Mouse (Mus musculus) large intestine, adult 2 months (tissue): ENCODE results near the gene Hsph1. TPM values are rescaled to one million over a fixed set of nuclear protein-coding genes. Genes with fewer than 3 reads are reported as not detected.
A peak's percentile ranks its signal among the peaks of the same experiment; 100 is the strongest.

ENCODE experiments used
- DNase-seq: peaks from one replicate; pipeline ENCODE4 v3.0.0-alpha.2; 2012; ENCODE audit warnings: low read depth, low spot score
- WGBS: fragments of 180-500 bp; shearing (Covaris S2); methylation state at CpG from one replicate; pipeline ENCODE4 v1.1.7; 2018; 5-methylcytosine and 5-hydroxymethylcytosine counted together
- polyA plus RNA-seq: library from polyadenylated mRNA; depleted of rRNA; stranded (reverse); fragments of >200 nt; gene quantifications from 2 replicates; pipeline ENCODE4 v1.2.3, GENCODE M21; 2012; rRNA removed

Hsph1 gene
- 9.5 and 11.0 TPM in 2 replicates for polyA plus RNA-seq

DNA sequence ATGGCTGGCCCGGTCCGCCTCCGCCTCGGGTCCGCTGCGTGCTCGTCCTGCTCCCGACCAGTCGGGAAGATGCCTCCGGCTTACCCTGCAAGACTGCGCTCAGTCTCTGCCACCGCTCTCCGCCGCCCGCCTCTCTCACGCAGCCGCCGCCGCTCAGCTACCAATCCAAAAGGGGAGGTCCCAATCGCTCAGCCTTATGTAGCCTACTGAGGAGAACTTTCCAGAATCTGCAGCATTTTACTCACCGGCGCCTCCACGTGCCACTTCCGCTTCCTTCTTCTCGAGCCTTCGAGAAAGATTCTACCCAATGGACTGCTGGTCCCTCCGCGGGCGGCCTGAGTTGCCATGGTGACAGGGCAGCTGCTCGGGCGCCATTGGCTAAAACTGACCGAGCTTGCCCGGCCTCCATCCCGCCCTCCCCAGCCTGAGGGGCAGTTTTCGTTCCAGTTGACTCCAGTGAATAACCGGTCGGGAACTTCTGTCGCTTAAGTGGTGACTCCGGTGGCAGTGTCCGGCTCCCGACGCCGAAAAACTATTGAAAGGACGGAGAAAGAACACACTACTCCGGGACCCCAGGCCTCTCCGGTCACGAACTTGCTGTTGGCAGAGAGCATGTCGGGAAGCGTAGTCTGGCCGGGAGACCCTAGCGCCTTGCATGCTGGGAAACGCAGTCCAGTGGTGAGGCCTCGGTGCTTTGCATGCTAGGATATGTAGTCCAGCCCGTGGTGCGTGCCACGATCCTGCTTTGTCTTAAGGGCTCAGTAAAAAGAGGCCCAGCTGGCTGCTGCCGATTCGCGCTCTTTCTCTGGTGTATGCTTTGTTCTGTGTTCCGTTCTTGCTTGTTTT lies at the start of gene Hsph1:
Hsph1 (minus strand) TSS at position 302 of the 846 bp plus-strand sequence.
- peak; percentile 93 for DNase-seq
- under 1% methylated on average over 60 of the region's 60 CpGs for WGBS

DNA sequence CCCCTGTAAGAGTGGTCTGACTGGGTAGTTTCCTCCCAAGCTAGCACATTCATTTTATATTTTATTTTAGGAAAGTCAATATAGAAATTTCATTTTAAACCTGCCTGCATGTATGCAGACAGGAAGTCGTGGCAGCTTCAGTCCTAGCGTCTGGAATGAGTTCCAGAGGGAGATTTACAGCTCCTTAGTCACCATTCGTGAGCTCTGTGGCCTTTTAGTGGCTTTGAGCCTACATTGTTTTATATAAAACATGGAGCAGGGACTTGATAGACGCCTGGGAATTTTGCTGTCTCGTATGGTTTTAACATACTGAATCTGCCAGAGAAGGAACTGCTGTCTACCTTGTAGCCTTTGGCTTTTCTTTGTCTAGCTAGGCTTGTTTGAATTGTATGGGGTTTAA lies 44.8 kb upstream of the Hsph1 start:
- DNase-seq = no peak
- 49% methylated on average over 5 of the region's 5 CpGs for WGBS

DNA sequence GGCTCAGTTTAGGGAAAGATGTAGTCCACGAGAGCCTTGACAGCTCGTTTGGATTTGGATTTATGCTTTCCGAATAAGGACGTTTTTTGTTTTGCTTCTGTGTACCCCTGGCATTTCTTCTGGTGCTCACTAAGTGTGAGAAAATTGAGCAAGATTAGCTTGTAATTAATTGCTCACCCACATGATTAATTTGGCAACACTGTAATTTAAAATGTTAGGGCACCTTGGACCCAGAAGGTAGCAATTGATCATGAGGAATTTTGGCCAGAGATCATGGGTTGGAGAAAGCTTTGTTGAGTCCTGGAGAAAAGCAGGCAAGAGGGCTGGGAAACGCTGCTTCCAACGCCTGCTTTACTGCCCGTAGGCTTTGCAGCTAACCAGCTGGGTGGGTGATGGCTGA lies 43.7 kb upstream of the Hsph1 start:
- 61% methylated on average over 7 of the region's 7 CpGs for WGBS
- no peak for DNase-seq

DNA sequence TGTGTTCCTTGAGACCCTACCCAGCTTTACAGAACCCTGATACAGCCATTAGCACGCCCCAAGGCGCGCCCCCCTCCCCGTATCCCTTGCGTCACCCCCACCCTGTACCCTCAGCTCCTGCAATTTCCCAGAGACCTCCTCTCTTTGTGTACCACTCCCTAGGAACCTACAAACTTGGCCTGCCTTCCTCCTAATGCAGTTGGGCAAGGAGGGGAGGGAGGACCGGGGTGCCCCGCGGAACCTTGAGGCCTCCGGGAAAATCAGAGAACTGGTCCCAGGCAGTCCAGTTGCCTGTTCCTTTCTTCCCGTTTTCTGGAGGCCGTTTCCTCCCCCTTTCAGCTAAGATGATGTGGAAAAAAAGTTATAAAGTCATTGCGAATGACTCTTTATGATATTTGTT lies 43.2 kb upstream of the Hsph1 start:
- DNase-seq = no peak
- 15% methylated on average over 12 of the region's 12 CpGs for WGBS

DNA sequence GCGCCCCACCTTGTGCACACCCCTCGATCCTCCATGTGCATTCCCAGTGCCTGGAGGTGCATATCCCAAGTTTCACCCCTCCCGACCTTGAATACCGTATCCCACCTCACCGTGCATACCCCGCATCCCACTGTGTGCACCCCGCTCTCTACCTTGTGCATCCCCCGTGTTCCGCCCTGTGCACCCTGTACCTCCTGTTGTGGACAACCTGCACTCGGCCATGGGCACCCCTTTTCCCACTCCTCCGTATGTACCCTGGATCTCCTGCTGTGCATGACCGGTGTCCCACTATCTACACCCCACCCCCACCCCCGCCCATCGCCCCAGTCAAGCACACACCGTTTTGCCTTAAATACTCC lies 42.8 kb upstream of the Hsph1 start:
- no peak for DNase-seq
- 8% methylated on average over 15 of the region's 15 CpGs for WGBS

DNA sequence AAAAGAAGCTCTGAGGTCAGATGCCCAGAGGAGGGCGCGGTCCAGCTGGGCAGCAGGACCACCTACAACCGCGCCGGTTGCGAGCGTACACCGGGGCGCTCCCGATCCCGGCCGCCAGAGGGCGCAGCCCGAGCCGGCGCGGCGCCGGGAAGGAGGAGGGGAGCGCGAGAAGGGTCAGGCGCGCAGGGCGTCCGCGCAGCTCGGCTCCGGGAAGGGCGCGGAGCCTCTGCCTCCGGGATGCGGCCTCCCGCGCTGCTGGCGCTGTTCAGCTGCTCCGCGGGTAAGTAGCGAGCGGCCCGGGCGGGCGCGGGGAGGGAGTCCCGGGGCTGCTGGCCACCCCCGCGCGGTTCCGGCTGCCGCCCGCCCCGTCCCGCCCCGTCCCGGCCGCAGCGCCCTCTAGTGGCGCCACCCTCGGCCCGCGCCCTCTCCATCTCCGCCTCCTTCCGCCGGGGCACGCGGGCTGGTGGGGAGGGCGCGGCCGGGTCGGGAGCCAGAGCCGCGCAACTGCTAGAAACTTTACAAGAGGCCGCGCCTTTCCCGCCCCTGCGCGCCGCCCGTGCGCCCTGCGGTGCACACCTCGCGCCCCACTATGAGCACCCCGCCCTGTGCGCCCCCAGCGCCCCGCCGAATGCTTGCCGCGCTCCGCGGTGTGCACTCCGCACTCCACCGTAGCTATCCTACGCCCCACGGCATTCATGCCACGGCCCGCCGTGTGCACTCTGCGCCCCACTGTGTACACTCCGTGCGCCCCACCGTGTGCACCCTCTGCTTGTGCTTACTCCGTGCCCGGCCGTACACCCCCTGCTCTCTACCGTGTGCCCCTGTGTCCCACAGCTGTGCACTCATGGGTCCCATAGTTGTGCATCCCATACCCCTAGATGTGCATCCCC lies 42.2 kb upstream of the Hsph1 start, which contains the start of gene B3glct:
B3glct (plus strand) TSS at position 131 of the 890 bp plus-strand sequence.
- DNase-seq = peak; percentile 50
- WGBS = under 1% methylated on average over 93 of the region's 106 CpGs

DNA sequence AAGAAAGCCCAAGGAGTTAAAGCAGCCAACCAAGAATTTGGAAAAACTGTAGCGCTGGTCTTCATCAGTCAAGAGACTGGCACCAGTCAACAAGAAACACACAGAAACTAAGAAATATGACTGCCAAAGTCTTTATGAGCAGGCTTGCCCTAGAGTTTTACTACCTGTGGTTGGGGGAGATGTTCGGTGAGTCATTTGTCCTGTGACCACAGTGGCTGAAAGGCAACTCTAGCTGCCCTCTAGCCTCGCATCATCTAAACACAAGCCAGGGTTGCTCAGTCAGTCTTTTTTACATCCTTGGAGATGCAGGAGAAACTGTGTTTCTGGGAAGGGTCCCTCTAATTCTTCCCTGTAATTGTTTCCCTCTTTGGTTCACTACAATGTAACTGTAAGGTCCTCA lies 41.0 kb upstream of the Hsph1 start:
- DNase-seq = no peak
- WGBS = 80% methylated on average over 3 of the region's 3 CpGs

DNA sequence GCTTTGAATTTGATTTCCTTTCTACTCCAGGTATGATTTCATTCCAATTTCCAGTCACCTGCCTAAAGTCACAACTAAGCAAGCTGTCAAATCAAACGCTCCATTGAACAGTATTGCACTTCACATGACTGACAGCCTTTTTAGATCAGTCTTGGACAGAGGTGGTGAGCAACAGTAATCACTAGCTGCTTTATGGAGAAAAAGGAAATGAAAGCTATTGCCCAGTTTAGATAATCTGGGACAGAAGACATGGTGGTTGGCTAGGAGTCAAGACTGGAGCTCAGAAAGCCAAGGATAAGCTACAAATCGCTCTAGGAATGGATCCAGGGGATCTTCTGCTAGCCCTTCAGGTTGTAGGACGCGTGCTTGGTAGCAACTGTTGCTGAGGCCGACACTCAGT lies 27.2 kb upstream of the Hsph1 start:
- DNase-seq = no peak
- 86% methylated on average over 5 of the region's 5 CpGs for WGBS

DNA sequence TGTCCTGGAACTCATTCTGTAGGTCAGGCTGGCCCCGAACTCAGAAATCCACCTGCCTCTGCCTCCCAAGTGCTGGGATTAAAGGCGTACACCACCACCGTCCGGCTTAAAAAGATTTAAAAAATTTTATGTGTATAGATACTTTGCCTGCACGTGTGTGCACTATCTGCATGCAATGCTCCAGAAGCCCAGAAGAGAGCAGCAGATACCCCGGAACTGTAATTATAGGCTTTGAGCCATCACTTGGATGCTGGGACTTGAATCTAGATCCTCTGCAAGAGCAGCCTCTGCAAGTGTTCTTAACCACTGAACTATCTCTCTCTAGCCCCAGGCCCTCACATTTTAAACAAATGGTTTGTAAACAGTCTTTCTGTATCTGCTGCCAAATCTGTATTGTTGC lies 26.8 kb upstream of the Hsph1 start:
- DNase-seq = no peak
- WGBS = 88% methylated on average over 6 of the region's 6 CpGs

DNA sequence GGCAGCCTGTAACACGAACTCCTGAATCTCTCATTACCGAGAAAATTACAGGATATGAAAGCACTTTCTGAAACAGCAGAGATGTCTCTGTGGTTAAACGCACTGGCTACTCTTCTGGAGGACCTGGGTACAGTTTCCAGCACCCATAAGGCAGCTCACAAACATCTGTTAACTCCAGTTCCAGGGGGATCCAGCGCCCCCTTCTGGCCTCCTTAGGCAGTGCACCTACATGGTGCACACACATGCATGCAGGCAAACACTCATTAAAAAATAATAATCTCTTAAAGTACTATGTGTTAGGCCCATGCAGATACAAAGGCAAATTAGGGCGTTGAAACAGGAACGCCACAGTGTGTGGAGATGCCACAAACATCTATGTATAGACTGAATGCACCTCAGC lies 25.3 kb upstream of the Hsph1 start:
- WGBS = 89% methylated on average over 6 of the region's 6 CpGs

DNA sequence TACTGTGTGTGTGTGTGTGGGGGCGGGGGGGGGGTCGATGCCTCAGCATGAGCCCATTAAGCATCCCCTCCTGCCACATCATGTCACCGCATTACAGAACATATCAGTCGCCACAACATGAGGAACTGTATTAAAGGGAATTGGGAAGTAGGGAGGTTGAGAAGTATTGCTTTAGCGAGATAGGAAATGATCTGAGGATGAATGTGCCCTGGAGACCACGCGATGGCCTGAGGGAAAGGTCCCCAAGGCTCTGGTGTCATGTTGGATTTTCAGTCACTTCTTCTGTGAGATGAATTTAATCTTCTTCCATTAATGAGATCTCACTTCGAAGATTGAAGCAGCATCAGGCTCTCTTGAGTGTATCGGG lies 23.2 kb upstream of the Hsph1 start:
- WGBS = 63% methylated on average over 9 of the region's 9 CpGs
- DNase-seq = no peak

More for the DNA sequence above, 25.3 kb upstream of the Hsph1 start:
- no peak for DNase-seq

DNA sequence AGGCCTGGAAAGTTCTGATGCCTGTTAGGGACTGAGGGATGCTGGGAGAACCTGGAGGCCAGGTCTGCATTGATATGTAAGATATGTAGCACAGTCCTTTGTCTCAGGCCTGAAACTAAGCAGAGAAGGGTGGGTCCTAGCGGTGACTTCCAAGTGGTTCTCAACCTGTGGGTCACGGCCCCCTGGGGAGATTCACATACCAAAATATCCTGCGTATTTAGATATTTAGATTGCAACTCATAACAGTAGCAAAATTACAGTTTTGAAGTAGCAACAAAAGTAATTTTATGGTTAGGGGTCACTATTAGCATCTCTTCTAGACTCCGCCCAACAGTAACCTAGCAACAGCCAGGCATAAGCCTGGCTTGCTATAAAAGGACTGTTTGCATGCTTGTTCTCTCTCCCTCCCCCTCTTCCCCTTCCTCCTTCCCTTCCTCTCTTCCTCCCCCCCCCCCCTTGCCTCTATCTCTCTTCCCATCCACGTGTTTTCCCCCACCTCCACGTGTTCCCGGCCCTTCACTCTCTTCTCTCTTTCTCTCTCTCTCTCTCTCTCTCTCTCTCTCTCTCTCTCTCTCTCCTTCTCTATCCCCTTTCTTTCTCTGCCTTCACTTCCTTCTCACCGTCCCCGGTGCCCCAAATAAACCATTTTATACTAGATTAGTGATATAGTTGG lies 22.7 kb upstream of the Hsph1 start:
- 66% methylated on average over 9 of the region's 9 CpGs for WGBS

DNA sequence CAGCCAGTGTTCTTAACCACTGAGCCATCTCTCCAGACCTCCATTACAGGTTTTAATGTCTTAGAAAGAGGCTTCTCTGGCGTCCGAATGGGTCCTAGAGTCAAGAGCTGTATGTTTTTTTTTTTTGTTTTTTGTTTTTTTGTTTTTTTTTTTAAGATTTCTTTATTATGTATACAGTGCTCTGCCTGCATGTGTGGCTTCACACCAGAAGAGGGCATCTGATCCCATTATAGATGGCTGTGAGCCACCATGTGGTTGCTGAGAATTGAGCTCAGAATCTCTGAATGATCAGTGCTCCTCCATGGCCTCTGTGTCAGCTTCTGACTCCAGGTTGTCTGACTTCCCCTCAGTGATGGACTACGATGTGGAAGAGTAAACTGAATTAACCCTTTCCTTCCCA lies 21.8 kb upstream of the Hsph1 start:
- no peak for DNase-seq

More for the DNA sequence above, 22.7 kb upstream of the Hsph1 start:
- no peak for DNase-seq

DNA sequence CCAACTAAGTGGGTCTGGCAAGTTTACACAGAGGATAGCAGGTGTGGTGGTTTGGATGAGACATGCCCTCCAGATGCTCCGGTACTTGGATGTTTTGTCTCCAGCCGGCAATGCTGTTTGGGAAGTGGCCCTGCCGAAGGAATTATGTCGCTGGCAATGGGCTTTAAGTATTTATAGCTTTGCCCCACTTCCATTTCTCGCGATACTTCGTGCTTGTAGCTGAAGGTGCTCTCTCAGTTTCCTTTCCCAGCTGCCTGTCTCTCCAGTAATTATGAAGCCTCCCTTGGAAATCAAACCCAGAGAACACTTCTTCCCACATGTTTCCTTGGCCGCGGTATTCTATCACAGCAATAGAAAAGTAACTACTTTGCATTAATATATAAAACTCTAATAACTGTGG lies 19.5 kb upstream of the Hsph1 start:
- WGBS = 78% methylated on average over 9 of the region's 9 CpGs

More for the DNA sequence above, 21.8 kb upstream of the Hsph1 start:
- WGBS = 60% methylated on average over 3 of the region's 3 CpGs

DNA sequence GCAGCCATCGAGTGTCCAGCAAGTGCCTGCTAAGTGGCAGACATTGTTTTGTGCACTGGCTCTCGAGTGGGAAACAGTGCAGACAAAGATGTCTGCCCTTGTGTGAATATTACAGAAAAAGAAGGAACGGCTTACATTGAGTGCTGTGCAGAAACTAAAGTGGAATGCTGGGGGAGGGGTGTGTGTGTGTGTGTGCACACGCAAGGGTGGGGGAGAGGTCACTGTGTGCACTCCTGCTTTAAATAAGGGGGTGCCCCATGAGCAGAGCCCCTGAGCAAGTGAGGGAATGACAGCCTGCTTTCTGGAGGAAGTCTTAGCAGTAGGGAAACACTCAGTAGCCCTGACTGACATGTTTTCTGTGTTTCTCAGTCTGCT lies 14.0 kb upstream of the Hsph1 start:
- 22% methylated on average over 4 of the region's 4 CpGs for WGBS

More for the DNA sequence above, 19.5 kb upstream of the Hsph1 start:
- DNase-seq = no peak

DNA sequence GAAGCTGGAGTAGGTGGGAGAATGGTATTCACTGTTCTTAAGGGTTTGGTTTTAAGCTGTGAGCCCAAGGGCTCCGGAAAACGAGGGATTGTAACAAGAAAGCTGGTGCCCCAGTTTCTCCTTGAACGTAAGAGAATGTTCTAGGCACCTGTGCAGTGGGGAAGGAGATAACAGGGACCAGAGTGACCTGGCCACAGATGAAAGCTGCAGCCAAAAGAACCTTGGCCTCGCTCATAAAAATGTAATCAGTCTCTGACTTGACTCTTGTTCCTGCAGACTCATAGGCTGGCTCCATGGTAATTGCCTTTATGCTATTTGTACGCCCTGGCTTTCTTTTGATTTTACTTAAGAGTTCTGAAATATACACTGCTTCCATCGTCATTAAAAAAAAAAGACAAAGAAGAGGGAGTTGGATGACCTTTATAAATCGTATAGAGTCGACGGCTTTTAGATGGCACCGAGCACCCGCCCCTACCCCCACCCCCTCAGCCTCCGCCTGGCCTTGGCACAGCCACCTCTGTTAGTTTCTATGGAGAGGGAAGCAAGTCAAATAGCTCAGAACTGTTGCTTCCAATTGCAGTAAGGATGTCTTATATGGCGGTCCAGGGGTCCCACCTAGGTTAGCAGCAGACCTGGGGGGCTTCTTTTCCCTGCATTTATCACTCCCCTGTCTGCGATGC lies 13.5 kb upstream of the Hsph1 start:
- no peak for DNase-seq
- 31% methylated on average over 14 of the region's 14 CpGs for WGBS

More for the DNA sequence above, 14.0 kb upstream of the Hsph1 start:
- DNase-seq = no peak

DNA sequence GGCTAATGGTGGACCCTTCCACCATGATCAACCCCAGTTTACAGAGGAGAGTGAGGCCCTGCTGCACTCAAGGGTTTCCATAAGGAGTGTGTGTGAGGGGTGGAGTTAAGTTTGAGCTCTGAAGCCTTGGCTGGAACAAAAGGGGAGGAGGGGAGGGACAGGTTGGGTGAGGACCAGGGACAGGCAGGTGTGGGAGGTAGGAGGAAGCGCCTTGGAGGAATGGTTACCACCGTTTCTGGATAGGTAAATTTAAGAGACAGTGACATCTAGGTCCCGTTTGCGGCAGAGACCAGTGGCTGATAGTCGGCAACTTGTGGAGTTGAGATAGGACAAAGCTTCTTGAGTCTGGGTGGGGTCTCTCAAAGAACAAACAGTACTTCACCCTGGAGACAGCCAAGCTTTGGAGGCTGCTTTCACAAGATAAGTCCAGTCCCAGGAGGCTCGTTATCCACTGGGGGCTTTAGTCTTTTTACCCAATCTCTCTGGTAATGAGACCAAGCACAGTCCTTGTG lies 12.8 kb upstream of the Hsph1 start:
- DNase-seq = no peak
- WGBS = 26% methylated on average over 6 of the region's 6 CpGs

DNA sequence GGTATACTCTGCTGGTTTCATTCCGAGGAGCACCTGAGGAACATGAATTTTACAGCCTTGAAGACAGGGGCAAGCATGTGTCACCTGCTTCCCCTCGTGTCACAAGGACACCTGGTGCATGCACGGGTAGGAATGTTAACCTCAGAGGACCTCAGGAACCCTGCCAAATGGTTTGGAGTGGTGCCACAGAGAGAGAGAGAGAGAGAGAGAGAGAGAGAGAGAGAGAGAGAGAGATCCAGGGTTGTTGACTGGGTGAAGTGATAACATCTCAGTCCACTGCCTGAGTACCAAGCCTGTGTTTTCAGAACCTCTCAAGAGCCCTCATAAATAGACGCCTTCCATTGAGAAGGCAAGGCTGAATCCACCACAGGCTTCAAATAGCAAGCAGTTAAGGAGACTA lies 12.0 kb upstream of the Hsph1 start:
- no peak for DNase-seq
- WGBS = 10% methylated on average over 4 of the region's 4 CpGs

DNA sequence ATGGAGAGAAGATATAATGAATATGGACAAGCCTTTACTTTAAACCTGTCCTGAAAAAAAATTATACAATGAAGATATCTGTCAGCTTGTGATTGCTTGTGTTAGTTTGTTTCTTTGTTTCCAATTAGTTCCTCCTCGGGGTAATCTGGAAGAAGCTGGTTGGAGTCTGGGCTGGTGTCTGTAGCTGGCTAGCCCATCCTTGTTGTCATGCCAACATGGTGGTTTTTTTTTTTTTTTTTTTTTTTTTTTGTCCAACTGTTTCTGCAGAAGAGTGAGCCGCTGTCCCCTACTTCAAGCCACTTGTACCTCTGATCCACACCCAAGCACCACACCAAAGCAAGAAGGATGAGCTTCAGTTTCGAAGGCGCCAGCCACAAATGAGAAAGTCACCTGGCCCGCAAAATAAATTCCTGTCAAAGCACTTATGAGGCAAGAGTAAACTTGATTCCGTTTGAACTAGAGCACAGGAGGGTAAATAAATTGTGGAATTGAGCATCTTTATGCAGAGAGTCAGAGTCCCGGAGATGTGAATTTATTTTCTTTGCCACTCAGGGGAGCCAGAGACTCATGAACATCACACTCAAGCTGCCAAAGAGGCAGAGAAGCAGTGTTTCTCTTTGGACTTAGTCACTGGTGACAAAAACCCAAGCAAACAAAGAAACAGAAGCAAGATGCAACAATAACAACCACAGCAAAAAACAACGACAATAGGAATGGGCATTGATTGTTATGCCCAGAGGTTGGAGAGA lies 11.4 kb upstream of the Hsph1 start:
- WGBS = 40% methylated on average over 8 of the region's 8 CpGs
- DNase-seq = no peak
